Mouse (Mus musculus) frontal cortex, postnatal 10 days (tissue): Measurements from ENCODE around the gene Gm9821.

Experiments
- DNase-seq, 2 experiments: peaks; one replicate each; pipeline ENCODE4 v3.0.0; 2022; ENCODE audit warnings: low spot score in 2 of 2, mixed read lengths in 1 of 2

Gm9821 gene

GRCm38 (mm10) chr2:91926949-91927348, 18.6 kb upstream of the Gm9821 start, which contains the start of gene Chrm4:
Gene Chrm4 (plus strand): TSS chr2:91927249.
- DNase-seq = peak in 1 of 2 experiments; percentile 21

- DNase-seq = peak; percentile 72 to 78
These were observed 17.5 kb upstream of the Gm9821 start for GRCm38 (mm10) chr2:91927826-91928533.

DNA sequence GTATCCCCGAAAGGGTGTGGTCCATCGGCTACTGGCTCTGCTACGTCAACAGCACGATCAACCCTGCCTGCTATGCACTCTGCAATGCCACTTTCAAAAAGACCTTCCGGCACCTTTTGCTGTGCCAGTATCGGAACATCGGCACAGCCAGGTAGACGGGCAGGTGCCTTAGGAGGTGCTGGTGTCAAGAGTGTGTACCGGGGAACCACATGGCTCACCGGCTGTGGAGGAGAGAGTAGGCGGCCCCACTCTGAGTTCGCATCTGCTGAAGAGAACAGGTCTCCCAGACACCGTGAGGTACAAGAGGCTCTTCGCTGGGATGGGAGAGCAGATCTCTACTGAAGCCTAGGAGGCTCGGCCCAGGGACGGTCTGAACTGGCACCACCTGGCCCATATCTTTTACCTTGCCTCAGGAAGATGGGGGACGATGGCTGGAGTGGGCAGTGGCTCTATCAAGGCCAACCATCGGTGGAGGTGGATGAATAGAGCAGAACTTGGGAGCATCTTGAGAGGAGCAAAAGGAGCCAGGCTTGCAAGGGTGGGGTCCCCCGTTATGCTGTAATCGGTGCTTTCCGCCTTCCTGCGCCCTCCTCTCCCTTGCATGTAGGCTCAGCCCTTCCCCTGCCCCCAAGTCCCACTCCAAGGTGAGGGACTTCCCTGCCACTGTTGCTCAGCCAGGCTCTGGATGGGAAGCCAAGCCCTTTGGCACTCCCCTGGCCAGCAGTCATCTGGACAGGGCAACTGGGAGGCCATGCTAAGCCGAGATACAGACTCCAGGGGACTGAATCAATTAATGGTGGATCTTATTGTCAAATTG, 16.8 kb upstream of the Gm9821 start:
- no peak for DNase-seq

GRCm38 (mm10) chr2:91929455-91929854, 16.0 kb upstream of the Gm9821 start:
- no peak for DNase-seq

DNA sequence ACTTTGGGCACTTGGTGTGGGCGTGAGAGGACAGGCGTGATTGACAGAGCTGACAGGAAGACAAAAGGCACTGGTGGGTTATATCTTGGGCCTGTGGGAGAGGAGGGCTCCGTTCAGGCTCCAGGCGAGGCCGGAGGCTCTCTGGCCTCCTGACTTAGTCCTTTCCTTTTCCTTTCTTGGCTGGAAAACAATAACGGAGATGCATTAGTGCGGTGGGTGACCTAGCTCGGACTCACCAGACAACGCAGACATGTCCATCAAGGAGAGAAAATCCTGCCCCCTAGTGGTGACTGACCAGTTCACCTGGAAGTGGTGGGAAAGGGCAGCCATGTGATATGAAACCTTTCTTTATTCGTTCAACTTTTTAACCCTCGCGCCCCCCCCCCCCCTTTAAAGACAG, 15.6 kb upstream of the Gm9821 start:
- DNase-seq = peak in 1 of 2 experiments; percentile 25

DNA sequence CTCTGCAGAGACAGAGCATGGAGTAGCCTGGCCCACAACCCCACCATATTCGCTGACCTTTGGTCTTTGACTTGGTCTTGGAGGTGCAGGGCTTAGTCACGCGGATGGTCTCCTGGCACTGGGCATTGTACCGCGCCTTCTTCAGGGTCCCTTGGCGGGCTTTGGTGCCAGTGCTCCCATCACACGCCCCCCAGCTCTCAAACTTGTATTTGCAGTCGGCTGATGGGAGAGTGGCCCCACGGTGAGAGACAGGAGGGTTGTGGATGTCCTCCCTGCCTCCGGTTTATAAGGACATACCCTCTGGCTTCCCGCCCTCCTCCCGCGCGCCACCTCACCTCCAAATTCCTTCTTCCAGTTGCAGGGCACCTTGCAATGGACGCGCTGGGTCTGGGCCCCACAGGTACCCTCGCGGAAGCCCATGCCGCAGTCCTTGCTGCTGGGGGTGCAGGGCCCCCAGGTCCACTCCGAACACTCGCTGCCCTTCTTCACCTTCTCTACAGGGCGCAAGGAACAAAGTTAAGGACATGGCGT, 14.7 kb upstream of the Gm9821 start:
- DNase-seq = no peak

- no peak for DNase-seq
These were observed 14.0 kb upstream of the Gm9821 start for GRCm38 (mm10) chr2:91931328-91932159.

DNA sequence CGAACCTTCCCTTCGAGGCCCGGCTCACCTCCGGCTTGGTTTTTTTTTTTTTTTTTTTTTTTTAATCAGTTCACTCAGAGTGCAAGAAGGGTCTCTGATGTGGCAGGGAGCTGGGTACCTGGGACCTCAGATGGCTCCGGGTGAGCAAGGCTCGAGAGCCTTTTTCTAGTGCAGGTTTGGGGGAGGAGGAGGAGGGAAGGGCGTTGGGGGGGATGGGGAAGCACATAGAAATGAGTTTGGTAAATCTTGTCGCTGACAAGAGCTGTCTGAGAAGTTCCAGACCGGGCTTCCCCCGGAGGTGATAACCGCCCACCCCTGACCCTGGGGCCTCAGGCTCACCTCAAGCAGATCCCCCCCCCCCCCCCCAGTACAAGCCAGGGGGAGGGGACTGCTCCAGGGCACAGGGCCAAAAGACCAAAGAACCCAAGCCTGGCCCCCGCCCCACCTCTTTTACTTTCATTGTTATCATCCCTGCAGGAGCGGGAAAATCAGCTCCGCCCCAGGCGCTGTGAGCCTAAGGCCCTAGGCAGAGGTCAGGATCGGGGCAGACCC, 13.3 kb upstream of the Gm9821 start, which contains the start of gene Mdk:
TSS of gene Mdk (minus strand) at position 138 of the 552 bp plus-strand sequence.
- no peak for DNase-seq

DNA sequence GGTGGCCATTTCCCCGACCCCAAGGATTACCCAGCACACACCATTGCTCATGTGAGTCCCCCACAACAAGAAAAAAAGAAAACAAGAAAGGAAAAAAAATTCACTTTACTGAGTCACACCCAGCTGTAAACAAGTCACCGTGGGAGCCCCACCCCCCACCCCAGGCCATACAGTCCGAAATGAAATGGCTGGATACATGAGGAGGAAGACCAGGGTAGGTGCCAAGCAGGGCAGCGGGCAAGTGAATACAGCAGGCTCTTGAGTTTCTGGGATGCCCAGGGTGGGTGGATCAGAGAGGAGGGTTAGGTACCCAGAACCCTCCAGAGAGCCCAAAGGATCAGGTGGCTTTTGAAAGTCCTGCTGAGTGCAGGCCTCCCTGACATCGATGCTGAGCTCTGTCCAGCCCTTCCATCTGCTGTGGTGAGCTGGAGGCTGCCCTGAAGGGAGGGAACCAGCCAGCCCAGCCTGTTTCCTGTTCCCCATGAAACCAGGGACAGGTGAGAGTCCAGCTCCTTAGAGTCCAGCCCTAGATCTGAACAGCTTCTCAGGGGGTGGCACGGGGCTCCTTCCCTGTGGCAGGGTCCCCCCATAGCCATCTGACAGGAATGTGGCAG, 12.7 kb upstream of the Gm9821 start:
- no peak for DNase-seq

DNA sequence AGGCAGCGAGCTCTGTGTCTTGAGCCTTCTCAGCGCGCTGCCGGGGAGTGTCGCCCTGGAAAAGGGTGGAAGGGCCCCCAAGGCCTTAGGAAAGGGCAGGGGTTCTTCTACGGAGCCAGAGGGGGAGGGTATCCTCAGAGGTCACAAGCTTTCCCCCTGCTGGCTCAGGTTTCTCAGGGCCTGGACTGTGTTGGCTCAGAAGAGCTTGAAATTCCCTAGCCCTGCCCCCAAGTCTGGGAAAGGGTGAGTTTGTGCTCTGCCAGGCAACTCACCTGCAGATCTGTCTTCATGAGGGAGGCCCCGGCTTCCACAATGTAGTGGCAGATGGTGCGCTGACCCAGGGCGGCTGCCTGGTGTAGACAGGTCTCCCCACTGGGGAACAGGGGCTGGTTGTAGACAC, 12.0 kb upstream of the Gm9821 start:
- no peak for DNase-seq

DNA sequence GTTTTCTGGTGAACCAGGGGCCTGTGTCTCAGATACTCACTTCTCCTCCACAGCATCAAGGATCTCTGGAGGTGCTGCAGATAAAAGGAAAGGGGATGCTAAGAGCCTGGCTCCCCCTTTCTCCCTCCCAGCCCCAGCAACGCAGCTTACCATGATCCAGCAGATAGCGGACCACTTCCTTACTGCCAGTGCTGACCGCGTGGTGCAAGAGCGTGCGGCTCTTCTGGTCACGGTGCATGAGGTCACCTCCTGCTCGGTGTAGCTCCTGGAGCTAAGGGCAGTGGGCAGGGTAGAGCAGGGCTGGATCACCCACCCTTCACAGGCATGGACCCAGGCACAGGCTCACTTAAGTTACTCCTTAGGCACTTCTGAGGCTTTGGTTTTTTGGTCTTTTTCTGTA, 11.5 kb upstream of the Gm9821 start:
- no peak for DNase-seq

- DNase-seq = no peak
These were observed 10.5 kb upstream of the Gm9821 start for GRCm38 (mm10) chr2:91934826-91935525.

DNA sequence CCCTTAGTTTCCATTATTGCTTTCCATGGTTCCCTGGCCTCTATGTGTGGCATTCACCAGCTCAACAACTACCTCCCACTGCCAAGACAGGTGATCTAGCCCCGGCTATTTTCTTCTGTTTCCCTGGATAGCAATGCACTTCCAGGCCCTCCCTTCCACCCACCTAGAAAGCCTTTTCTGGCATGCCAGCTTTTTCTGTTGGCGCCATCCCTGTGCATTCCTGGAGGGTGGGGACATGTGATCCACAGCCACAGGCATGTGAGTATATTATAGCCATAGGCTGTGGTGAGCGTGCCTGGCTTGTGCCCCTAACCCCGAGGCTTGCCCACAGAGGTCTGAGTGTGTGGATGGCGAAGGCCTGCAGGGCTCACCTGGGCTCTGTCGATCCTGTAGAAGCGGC, 9.3 kb upstream of the Gm9821 start:
- no peak for DNase-seq

- DNase-seq = no peak
These were observed 6.1 kb upstream of the Gm9821 start for GRCm38 (mm10) chr2:91939303-91939935.

DNA sequence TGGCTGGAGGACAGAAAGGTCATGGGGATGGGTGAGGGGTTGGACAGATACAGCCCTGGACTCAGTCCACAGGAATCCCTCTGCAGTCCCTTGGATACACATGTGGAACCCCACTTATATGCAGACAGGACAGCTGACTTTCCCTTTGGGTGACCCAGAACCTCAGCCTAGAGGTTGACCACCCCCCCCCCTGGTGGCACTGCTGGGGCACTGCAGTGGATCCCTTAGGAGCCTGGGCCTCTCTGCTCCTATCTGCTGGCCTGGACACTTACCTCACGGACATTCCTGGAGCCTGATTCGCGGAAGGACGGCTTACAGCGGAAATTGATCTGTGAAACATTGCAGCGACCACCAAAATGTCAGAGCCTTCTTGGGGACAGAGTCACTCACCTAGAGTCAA, 3.1 kb upstream of the Gm9821 start:
- DNase-seq = no peak

- peak in 1 of 2 experiments; percentile 78 for DNase-seq
These were observed 1.1 kb upstream of the Gm9821 start for GRCm38 (mm10) chr2:91944170-91944950.

DNA sequence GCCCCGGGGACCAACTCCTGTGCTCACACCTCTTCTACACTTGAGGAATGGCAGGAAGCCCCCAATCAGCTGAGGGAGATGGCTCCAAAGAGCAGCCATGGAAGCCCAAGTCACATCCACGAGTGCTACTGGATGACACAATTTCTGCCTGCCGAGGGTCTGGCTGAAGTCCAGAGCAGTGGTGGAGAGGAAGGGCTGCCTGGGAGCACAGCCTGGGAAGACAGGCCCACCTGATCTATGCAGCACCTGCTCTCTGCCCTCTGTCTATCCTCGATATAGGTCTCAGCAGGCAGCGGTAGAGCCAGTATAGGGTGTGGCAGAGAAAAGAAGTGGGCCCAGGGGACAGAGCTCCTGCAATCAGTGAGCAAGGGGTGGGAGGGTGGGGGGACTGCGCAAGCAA, 1.3 kb downstream of the Gm9821 start:
- DNase-seq = no peak

- no peak for DNase-seq
These were observed 2.1 kb downstream of the Gm9821 start for GRCm38 (mm10) chr2:91947397-91948150.
